Mouse (Mus musculus) myocyte (in vitro differentiated cells): Measurements from ENCODE around the gene Gm49342. TPM values are rescaled to one million over a fixed set of nuclear protein-coding genes. Genes with fewer than 3 reads are reported as not detected.

Experiments used
- H3K27me3 ChIP-seq: one replicate; pipeline ENCODE4 v1.6.1; 2011; ENCODE audit not compliant: control insufficient read depth, insufficient read depth, insufficient read length
- H3K36me3 ChIP-seq: one replicate; pipeline ENCODE4 v1.6.1; 2011; ENCODE audit not compliant: control insufficient read depth, insufficient read depth
- H3K4me2 ChIP-seq: one replicate; pipeline ENCODE4 v1.6.1; 2011; ENCODE audit warnings: low read depth, control low read depth
- H3K4me3 ChIP-seq: one replicate; pipeline ENCODE4 v1.5.1; 2011; ENCODE audit warnings: mild to moderate bottlenecking, control low read depth, moderate library complexity
- H3K79me2 ChIP-seq: one replicate; pipeline ENCODE4 v1.6.1; 2011; ENCODE audit not compliant: control insufficient read depth, insufficient read depth
- H3ac ChIP-seq: one replicate; pipeline ENCODE4 v1.6.1; 2011; ENCODE audit not compliant: control insufficient read depth, insufficient read length
- CEBPB ChIP-seq: IDR thresholded peaks from 2 replicates; pipeline ENCODE4 v1.6.1; 2011; ENCODE audit warnings: mild to moderate bottlenecking, moderate library complexity; ENCODE audit not compliant: poor library complexity, insufficient read depth, severe bottlenecking
- E2F4 ChIP-seq: IDR thresholded peaks from one replicate; pipeline ENCODE4 v1.6.1; 2011; ENCODE audit warnings: mild to moderate bottlenecking, control low read depth, moderate library complexity; ENCODE audit not compliant: insufficient read depth
- MAX ChIP-seq: IDR thresholded peaks from one replicate; pipeline ENCODE4 v1.6.1; 2011; ENCODE audit warnings: low read depth, mild to moderate bottlenecking, control low read depth
- MYOD1 ChIP-seq, 3 experiments: IDR thresholded peaks; one replicate each; pipeline ENCODE4 v1.6.1; 2011; ENCODE audit warnings: control low read depth in 2 of 3, low read depth in 2 of 3, mild to moderate bottlenecking in 2 of 3, moderate library complexity in 1 of 3; ENCODE audit not compliant: insufficient read length in 2 of 3, control insufficient read depth in 1 of 3
- MYOG ChIP-seq, 3 experiments: IDR thresholded peaks; one replicate each; pipeline ENCODE4 v1.6.1; 2011; ENCODE audit warnings: control low read depth in 2 of 3, low read depth in 2 of 3, mild to moderate bottlenecking in 2 of 3; ENCODE audit not compliant: insufficient read length in 2 of 3, control insufficient read depth in 1 of 3, insufficient read depth in 1 of 3
- POLR2A ChIP-seq: IDR thresholded peaks from one replicate; pipeline ENCODE4 v1.6.1; 2011; ENCODE audit warnings: low read depth, mild to moderate bottlenecking, control low read depth, moderate library complexity; ENCODE audit not compliant: insufficient read length
- POLR2AphosphoS2 ChIP-seq: IDR thresholded peaks from one replicate; pipeline ENCODE4 v1.6.1; 2011; ENCODE audit warnings: low read depth, control low read depth; ENCODE audit not compliant: insufficient read length
- REST ChIP-seq: IDR thresholded peaks from one replicate; pipeline ENCODE4 v1.6.1; 2011; ENCODE audit warnings: mild to moderate bottlenecking, control low read depth, moderate library complexity; ENCODE audit not compliant: insufficient read depth, insufficient read length
- SRF ChIP-seq: IDR thresholded peaks from one replicate; pipeline ENCODE4 v1.6.1; 2011; ENCODE audit warnings: low read depth; ENCODE audit not compliant: control insufficient read depth, insufficient read length
- TCF12 ChIP-seq: IDR thresholded peaks from one replicate; pipeline ENCODE4 v1.6.1; 2011; ENCODE audit warnings: mild to moderate bottlenecking, control low read depth; ENCODE audit not compliant: poor library complexity, insufficient read depth, severe bottlenecking
- TCF3 ChIP-seq: IDR thresholded peaks from one replicate; pipeline ENCODE4 v1.6.1; 2011; ENCODE audit warnings: low read depth, control low read depth; ENCODE audit not compliant: insufficient read length
- USF1 ChIP-seq: IDR thresholded peaks from one replicate; pipeline ENCODE4 v1.6.1; 2011; ENCODE audit warnings: low read depth, mild to moderate bottlenecking, control low read depth, moderate library complexity
- polyA plus RNA-seq: library from polyadenylated mRNA; unstranded; fragments of >200 nt; fragmentation: generic; extraction: Trizol; gene quantifications from one replicate; pipeline ENCODE4 v1.2.1, GENCODE M21; 2012; ENCODE audit warnings: missing spikeins

Gene Gm49342
- polyA plus RNA-seq, 1 experiment, result 11.9 TPM

DNA sequence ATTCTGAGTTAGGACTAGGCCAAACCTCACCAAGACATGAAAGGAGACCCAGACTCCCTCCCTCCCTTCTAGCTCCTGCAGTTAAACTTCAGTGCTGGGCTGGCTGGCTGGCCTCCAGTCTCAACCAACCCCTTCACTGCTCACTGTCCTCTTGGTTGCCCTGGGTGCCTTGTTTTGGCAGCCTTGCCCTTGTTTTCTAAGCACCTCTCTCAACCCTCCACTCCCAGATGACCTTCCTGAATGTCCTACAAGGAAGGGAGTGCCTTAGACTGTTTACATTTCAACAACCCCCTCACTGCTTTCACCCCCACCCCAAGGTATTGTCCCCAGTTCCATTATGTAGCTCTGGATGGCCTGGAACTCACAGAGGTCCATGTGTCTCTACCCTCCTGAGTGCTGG lies 35.3 kb downstream of the Gm49342 start:
- H3K4me3 ChIP-seq, result no peak overlapping the region
- H3K27me3 ChIP-seq, result no peaks in the 10 kb centered on the region
- no peaks in the 10 kb centered on the region for H3K79me2 ChIP-seq
- TF ChIP-seq REST (no peak), TCF3 (no peak), E2F4 (no peak), POLR2AphosphoS2 (no peak), TCF12 (no peak), USF1 (no peak), POLR2A (no peak), MAX (no peak), MYOG (IDR thresholded peaks at IDR 0.05; ENCODE audit: control insufficient read depth in 1 of 3, insufficient read depth in 1 of 3, insufficient read length in 2 of 3, low read depth in 2 of 3) (no peak), SRF (no peak), CEBPB (no peak), MYOD1 (IDR thresholded peaks at IDR 0.05; ENCODE audit: control insufficient read depth in 1 of 3, insufficient read length in 2 of 3, low read depth in 2 of 3) (no peak)
- no peaks in the 10 kb centered on the region for H3K36me3 ChIP-seq
- H3K4me2 ChIP-seq, result no peak overlapping the region
- no peak overlapping the region for H3ac ChIP-seq

DNA sequence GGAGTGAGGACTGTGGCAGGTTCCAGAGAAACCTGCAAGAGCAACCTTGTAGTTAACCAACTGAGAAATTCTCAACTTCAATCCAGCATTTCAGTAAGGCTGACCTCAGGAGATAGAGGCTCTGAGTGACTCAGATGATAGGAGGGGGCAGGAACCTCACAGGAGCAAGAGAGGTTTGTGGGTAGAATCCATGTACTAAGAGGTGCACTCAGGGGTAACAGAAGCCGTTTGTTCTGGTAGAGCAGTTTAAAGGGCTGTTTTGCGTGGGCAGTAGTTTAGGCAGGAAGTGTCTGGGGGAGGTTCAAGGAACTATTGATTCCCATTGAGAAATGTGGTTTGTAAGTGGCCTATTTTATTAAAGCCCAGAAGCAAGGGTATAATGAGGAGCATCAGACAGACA lies 36.9 kb downstream of the Gm49342 start:
- no peaks in the 10 kb centered on the region for H3K79me2 ChIP-seq
- TF ChIP-seq MYOG (IDR thresholded peaks at IDR 0.05; ENCODE audit: control insufficient read depth in 1 of 3, insufficient read depth in 1 of 3, insufficient read length in 2 of 3, low read depth in 2 of 3) (no peak), POLR2A (no peak), E2F4 (no peak), CEBPB (no peak), MYOD1 (IDR thresholded peaks at IDR 0.05; ENCODE audit: control insufficient read depth in 1 of 3, insufficient read length in 2 of 3, low read depth in 2 of 3) (no peak), TCF12 (no peak), TCF3 (no peak), USF1 (no peak), MAX (no peak), SRF (no peak), POLR2AphosphoS2 (no peak), REST (no peak)
- H3ac ChIP-seq, result no peak overlapping the region
- H3K4me3 ChIP-seq, result no peak overlapping the region
- H3K27me3 ChIP-seq, result no peaks in the 10 kb centered on the region
- H3K36me3 ChIP-seq, result no peaks in the 10 kb centered on the region
- H3K4me2 ChIP-seq, result no peak overlapping the region

GRCm38 (mm10) chr14:50981837-50982236 lies 37.5 kb downstream of the Gm49342 start:
- H3K79me2 ChIP-seq, result no peaks in the 10 kb centered on the region
- H3K4me3 ChIP-seq, result no peak overlapping the region
- TF ChIP-seq MAX (no peak), E2F4 (no peak), USF1 (no peak), MYOD1 (IDR thresholded peaks at IDR 0.05; ENCODE audit: control insufficient read depth in 1 of 3, insufficient read length in 2 of 3, low read depth in 2 of 3) (no peak), TCF3 (no peak), POLR2AphosphoS2 (no peak), POLR2A (no peak), SRF (no peak), MYOG (IDR thresholded peaks at IDR 0.05; ENCODE audit: control insufficient read depth in 1 of 3, insufficient read depth in 1 of 3, insufficient read length in 2 of 3, low read depth in 2 of 3) (no peak), CEBPB (no peak), REST (no peak), TCF12 (no peak)
- no peaks in the 10 kb centered on the region for H3K27me3 ChIP-seq
- H3ac ChIP-seq, result no peak overlapping the region
- peak overlapping the region; percentile 15 for H3K4me2 ChIP-seq
- no peaks in the 10 kb centered on the region for H3K36me3 ChIP-seq

- Histone ChIP-seq H3K36me3 (no peaks in the 10 kb centered on the region), H3ac (no peak overlapping the region), H3K4me2 (no peak overlapping the region), H3K27me3 (no peaks in the 10 kb centered on the region), H3K4me3 (no peak overlapping the region), H3K79me2 (no peaks in the 10 kb centered on the region)
- TF ChIP-seq E2F4, result no peak
- no peak for TF ChIP-seq TCF12
- TF ChIP-seq REST, result no peak
- no peak for TF ChIP-seq MYOG (IDR thresholded peaks at IDR 0.05; ENCODE audit: control insufficient read depth in 1 of 3, insufficient read depth in 1 of 3, insufficient read length in 2 of 3, low read depth in 2 of 3)
- TF ChIP-seq POLR2A, result no peak
- no peak for TF ChIP-seq MAX
- no peak for TF ChIP-seq POLR2AphosphoS2
- no peak for TF ChIP-seq CEBPB
- TF ChIP-seq SRF, result no peak
Measured at GRCm38 (mm10) chr14:50987668-50988067, 43.4 kb downstream of the Gm49342 start.
